Mouse (Mus musculus) olfactory bulb, adult 2 months (tissue): ENCODE results near the gene Odf2. TPM values are rescaled to one million over a fixed set of nuclear protein-coding genes. Genes with fewer than 3 reads are reported as not detected.

Source experiments
- H3K27ac ChIP-seq: fragments of 200-500 bp; 2 replicates; pipeline ENCODE4 v1.5.1; 2012; ENCODE audit warnings: low read depth, low read length; ENCODE audit not compliant: insufficient read depth
- H3K4me1 ChIP-seq: fragments of 200-500 bp; 2 replicates; pipeline ENCODE4 v1.6.1; 2012; ENCODE audit warnings: low read length; ENCODE audit not compliant: control insufficient read depth, insufficient read depth
- H3K4me3 ChIP-seq: fragments of 200-500 bp; 2 replicates; pipeline ENCODE4 v1.5.1; 2012; ENCODE audit warnings: mild to moderate bottlenecking, low read depth, low read length, moderate library complexity; ENCODE audit not compliant: insufficient read depth
- CTCF ChIP-seq: fragments of 200-500 bp; IDR thresholded peaks from 2 replicates; pipeline ENCODE4 v1.5.1; 2012; ENCODE audit warnings: low read depth, mild to moderate bottlenecking, low read length, moderate library complexity; ENCODE audit not compliant: insufficient read depth
- POLR2A ChIP-seq: fragments of 200-500 bp; IDR thresholded peaks from 2 replicates; pipeline ENCODE4 v1.6.1; 2012; ENCODE audit warnings: mild to moderate bottlenecking, low read depth, low read length, moderate library complexity; ENCODE audit not compliant: insufficient read depth
- WGBS: fragments of 180-500 bp; shearing (Covaris S2); methylation state at CpG from one replicate; pipeline ENCODE4 v1.1.7; 2018; 5-methylcytosine and 5-hydroxymethylcytosine counted together
- polyA plus RNA-seq: library from polyadenylated mRNA; stranded (reverse); fragments of >200 nt; gene quantifications from 2 replicates; pipeline ENCODE4 v1.2.4, GENCODE M21; 2012; ENCODE audit warnings: low replicate concordance; ENCODE audit not compliant: missing spikeins, insufficient read depth, insufficient read length

The Odf2 gene
- polyA plus RNA-seq, 1 experiment = 472 TPM

DNA sequence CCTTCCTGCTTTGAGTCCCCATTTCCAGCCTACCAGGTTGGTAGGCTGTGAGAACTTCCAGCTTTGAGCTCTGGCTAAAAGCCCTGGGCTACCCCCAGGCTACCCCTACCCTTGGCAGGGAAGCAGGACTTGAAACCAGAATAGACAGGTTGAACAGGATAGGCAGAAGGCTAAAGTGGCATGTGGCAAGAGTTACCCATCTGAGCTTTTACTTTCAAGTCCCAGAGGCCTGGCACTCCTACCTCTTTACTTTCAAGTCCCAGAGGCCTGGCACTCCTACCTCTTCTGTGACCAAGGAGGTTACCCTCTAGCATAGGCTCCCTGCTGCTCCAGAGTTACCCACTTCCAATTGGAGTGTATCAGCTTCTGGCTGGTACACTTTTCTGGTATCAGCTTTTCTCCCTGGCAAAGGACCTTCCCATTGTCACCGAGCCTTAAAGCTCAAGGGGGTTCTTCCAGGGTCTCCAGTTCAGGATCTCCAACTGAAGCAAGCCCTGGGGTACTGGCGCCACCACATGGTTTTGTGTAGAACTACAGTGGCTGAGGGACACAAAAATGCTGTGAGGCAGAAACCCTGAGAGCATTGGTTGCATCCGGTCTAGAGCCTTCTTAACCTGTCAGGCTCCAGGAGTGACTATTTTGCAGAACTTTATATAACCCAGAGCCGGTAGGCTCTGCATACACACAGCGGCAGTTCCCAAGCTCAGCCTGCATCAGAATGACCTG lies 30.1 kb upstream of the Odf2 start:
- 14% methylated on average over 5 of the region's 5 CpGs for WGBS
- TF ChIP-seq CTCF (peak; percentile 27; the same call in 1 of the 2 replicates), POLR2A (no peak)
- no peak overlapping the region for H3K4me3 ChIP-seq
- no peaks in the 10 kb centered on the region for H3K4me1 ChIP-seq
- H3K27ac ChIP-seq = no peak overlapping the region

DNA sequence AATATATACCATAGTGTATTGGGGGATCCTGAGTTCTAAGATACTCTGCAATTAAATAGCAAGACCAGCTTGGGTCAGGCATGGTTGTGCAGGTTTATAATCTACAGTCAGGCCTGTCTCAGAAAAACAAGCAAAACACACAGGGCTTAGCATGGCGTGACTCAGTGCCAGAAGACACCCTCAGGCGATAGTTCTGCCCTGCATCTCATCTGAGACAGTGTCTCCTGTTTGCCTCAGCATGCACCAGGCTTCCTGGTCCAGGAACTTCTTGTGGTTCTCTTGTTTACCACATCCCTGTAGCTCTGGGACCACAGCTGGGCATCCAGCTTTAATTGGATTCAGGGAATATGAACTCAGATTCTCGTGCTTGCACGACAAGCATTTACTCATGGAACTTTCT lies 23.9 kb upstream of the Odf2 start:
- Histone ChIP-seq H3K4me1 (peaks cover 14% of the 10 kb centered on the region), H3K4me3 (no peak overlapping the region), H3K27ac (no peak overlapping the region)
- no peak for TF ChIP-seq POLR2A
- no peak for TF ChIP-seq CTCF
- 83% methylated on average over 4 of the region's 4 CpGs for WGBS

DNA sequence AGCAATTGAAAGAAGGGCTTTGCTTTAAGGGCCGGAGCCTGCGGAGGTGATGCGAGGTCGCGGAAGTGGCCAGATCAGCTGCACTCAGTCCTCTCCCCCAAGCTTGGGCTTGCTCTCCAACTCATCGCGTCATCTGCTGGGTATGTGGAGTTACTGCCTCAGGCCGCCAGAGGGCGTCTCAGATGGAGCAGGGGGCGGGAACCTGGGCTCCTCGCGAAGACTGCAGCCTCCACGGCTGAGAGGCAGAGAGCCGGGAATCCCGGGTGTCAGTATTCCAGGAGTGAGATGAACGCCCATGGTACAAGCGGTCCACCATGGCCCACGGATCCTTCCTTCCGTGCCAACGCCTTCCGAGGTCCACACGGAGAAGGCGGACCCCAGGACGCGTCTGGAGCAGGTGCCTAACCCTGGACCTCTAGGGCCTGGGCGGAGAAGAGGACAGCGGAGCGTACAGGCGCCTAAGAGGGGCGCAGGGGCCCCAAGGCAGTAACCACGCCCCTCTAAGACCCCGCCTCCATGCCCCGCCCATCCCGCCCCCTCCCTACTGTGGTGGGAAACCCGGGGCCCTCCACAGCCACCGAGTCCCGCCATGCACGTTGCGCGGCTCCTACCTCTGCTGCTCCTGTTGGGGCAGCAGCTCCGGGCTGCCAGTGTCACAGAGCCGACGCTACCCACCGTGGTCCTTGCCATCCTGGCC lies 19.9 kb upstream of the Odf2 start, which contains the start of gene Cercam:
TSS of gene Cercam (plus strand) at position 216 of the 697 bp plus-strand sequence.
- WGBS = under 1% methylated on average over 44 of the region's 44 CpGs
- TF ChIP-seq CTCF (peak; percentile 85), POLR2A (peak; percentile 19; the same call in 1 of the 2 replicates)
- peaks cover 15% of the 10 kb centered on the region for H3K4me1 ChIP-seq
- 0 out of 2 replicates have a peak within 1 kb of the TSS, but pooled peaks have one; percentile 29 for H3K27ac ChIP-seq
- peak within 1 kb of the TSS; percentile 73 for H3K4me3 ChIP-seq

DNA sequence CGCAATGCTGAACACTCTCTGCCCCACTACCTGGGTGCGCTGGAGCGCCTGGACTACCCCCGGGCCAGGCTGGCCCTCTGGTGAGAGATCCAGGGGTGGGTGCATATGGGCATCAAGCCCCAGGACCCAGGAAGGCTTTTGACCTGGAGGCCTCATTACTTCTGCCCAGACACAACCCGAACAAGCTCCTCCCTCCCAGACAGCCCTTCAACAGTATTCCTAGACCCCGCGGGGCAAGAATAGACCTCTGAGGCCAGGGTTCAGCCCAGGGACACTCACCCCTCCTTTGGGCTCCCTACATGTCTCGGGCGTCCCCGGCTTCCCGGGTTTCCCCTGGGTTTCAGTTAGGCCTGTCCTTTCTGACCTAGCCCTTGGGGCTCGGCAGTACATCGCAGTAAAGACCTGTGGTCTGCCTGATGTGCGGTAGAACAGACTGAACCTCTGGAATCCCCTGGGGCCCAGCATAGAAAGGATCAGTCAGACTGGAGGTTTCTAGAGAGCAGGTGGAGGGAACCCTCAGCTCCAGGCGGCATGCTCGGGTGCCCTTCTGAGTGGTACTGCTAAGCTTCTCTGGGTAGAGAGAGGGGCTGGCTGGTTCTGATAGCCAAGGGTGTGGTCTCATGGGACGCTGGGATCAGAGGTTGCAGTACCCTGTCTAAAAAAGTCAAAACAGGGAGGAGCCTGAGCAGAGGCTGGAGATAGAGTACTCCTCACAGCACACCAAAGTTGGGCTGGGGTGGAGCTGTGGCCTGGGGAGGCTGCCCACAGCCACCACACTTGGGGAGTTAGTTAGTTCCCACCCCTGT lies 19.2 kb upstream of the Odf2 start:
- H3K27ac ChIP-seq = no peak overlapping the region
- 13% methylated on average over 17 of the region's 17 CpGs for WGBS

DNA sequence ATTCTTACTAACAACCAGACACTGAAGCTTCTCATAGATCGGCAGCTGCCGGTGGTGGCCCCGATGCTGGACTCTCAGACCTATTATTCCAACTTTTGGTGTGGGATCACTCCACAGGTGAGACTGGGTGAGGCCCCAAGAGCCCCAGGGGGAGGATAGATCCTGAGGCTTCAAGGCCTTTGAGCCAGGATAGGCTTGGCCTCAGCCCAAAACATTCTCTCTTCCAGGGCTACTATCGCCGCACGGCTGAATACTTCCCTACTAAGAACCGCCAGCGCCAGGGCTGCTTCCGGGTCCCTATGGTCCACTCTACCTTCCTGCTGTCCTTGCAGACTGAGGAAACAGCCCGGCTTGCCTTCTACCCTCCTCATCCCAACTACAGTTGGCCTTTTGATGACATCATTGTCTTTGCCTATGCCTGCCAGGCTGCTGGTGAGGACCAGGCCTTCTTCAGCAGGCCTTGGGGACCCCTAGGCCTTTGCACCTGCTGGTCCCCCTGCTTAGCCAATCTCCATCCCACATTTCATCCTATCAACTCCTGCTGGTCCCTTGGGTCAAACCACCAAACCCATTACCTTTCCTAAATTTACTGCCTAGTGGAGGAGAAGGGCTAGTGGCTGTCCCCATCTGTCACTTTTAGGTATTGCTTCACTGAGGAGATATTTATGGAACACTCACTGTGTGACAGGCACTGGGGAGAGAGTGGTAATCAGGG lies 16.3 kb upstream of the Odf2 start:
- Histone ChIP-seq H3K27ac (no peak overlapping the region), H3K4me1 (peaks cover 15% of the 10 kb centered on the region), H3K4me3 (no peak overlapping the region)
- 91% methylated on average over 10 of the region's 10 CpGs for WGBS
- TF ChIP-seq POLR2A (no peak), CTCF (no peak)

More for the DNA sequence above, 19.2 kb upstream of the Odf2 start:
- Histone ChIP-seq H3K4me1 (peaks cover 15% of the 10 kb centered on the region), H3K4me3 (peak overlapping the region; percentile 73)
- no peak for TF ChIP-seq CTCF

DNA sequence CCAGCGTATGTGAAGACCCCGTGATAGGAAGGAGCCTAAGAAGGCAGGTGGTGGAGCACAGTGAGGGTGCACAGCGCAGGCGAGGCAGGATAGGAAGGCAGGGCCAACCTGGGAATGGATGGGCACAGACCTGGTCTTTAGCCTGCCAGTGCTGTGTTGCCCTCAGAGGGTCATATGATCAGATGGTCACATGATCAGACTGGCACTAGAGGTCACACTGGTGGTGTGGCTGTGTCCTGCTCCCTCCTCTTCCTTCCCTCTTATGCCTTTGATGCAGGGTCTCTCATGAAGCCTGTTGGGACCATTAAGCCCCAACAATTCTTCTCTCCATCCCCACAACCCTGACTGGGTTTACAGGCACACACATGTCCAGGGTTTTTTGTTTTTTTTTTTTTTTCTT lies 15.2 kb upstream of the Odf2 start:
- WGBS = 91% methylated on average over 4 of the region's 4 CpGs

DNA sequence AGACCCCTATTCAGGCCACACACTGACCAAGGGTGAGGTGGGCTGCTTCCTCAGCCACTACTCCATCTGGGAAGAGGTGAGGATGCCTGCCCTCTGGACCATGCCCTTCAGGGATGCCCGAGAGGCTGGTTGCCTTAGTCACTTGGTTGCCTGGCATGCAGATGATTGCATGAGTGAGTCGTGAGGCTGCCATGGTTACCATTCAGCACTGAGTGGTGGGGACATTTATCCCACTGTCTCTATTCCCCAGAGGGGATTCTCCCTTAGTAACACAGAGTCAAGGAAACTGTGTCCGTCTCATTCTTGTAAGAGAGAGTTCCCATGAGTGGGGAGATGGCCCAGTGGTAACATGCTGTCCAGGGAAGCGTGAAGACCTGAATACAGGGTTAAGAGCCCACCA lies 11.0 kb upstream of the Odf2 start:
- Histone ChIP-seq H3K4me3 (no peak overlapping the region), H3K4me1 (peaks cover 9% of the 10 kb centered on the region), H3K27ac (no peak overlapping the region)
- TF ChIP-seq POLR2A (no peak), CTCF (no peak)
- WGBS = 68% methylated on average over 4 of the region's 4 CpGs

More for the DNA sequence above, 15.2 kb upstream of the Odf2 start:
- no peak overlapping the region for H3K27ac ChIP-seq
- peaks cover 13% of the 10 kb centered on the region for H3K4me1 ChIP-seq
- TF ChIP-seq CTCF (no peak), POLR2A (no peak)
- H3K4me3 ChIP-seq = no peak overlapping the region

DNA sequence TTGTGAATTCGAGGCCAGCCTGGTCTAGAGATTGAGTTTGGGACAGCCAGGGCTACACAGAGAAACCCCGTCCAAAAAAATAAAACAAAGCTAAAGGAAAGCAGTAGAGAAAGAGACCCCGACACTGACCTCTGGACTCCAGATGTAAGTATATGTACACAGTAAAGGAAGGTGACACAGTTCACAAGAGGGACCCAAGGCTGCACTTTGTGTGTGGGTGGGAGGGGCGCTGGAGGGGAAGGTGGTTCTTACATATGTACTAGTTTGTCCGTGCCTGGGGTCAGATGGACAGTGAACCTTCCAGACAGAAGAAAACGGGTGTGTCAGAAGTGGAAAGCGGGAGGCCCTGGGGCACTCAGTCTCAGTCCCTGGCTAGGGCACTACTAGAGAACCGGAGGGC lies 9.8 kb upstream of the Odf2 start:
- TF ChIP-seq CTCF (no peak), POLR2A (no peak)
- Histone ChIP-seq H3K27ac (no peak overlapping the region), H3K4me3 (no peak overlapping the region), H3K4me1 (peaks cover 9% of the 10 kb centered on the region)
- WGBS = 80% methylated on average over 8 of the region's 8 CpGs
